In genomic region chrX:73765311-73765710, GRCm38 (mm10) we compare ENCODE assay signal across 8 mouse cellular contexts. TPM values are rescaled to one million over a fixed set of nuclear protein-coding genes. Genes with fewer than 3 reads are reported as not detected.
DNase-seq lines count a peak whose midpoint lies in the region; ATAC-seq and TF ChIP-seq lines count a peak whose summit lies in the region.

No protein-coding gene starts in this region.

- peaks cover 3% of the 10 kb centered on the region; the same call in 1 of the 2 replicates for H3K4me1 ChIP-seq in spleen, adult 2 months (ENCODE audit: control insufficient read depth, insufficient read depth, insufficient read length)
- H3K4me1 ChIP-seq in stomach, postnatal 0 days (replicated peaks; ENCODE audit: control insufficient read depth, insufficient read depth), result no peaks in the 10 kb centered on the region

- H3K36me3 ChIP-seq in spleen, adult 2 months (ENCODE audit: control insufficient read depth, insufficient read depth, low read length), result no peaks in the 10 kb centered on the region
- no peaks in the 10 kb centered on the region for H3K36me3 ChIP-seq in splenic B cell, adult 2 months (ENCODE audit: control insufficient read depth, insufficient read depth, low read length, poor library complexity, severe bottlenecking)
- no peaks in the 10 kb centered on the region for H3K36me3 ChIP-seq in stomach, postnatal 0 days (ENCODE audit: control insufficient read depth, insufficient read depth, low read length)

- no peak overlapping the region for H3K4me2 ChIP-seq in stomach, postnatal 0 days (replicated peaks; ENCODE audit: low read depth)

- TF ChIP-seq POLR2A in spleen, adult 2 months (IDR thresholded peaks at IDR 0.05; ENCODE audit: low read depth, low read length), result no peak

- TF ChIP-seq EP300 in stomach, postnatal 0 days (optimal IDR thresholded peaks at IDR 0.05), result no peak

- ATAC-seq in stomach, postnatal 0 days (ENCODE audit: low FRiP score, low TSS enrichment), result no peak
- no peak for ATAC-seq in erythroid progenitor cell, adult 5-6 weeks (replicated peaks; ENCODE audit: low FRiP score, poor library complexity, severe bottlenecking)

- H3K9me3 ChIP-seq in stomach, postnatal 0 days (ENCODE audit: control insufficient read depth, low read length), result no peaks in the 10 kb centered on the region

- H3K27me3 ChIP-seq in spleen, adult 2 months (ENCODE audit: control insufficient read depth, insufficient read depth, low read length), result no peaks in the 10 kb centered on the region
- no peaks in the 10 kb centered on the region for H3K27me3 ChIP-seq in splenic B cell, adult 2 months (ENCODE audit: control insufficient read depth, insufficient read depth, low read length, poor library complexity, severe bottlenecking)
- H3K27me3 ChIP-seq in stomach, postnatal 0 days (ENCODE audit: control insufficient read depth, insufficient read depth, low read length), result no peaks in the 10 kb centered on the region

- WGBS in spleen, adult 2 months, result 54% methylated on average over 1 of the region's 1 CpGs
- WGBS in stomach, postnatal 0 days, result 44% methylated on average over 1 of the region's 1 CpGs

- intact Hi-C loops in gastrocnemius, postnatal 14 days (cut with DNase I; ENCODE audit: low total_unique reads), result no loop called here
- intact Hi-C loops in left cerebral cortex, postnatal 36 days (cut with DNase I), result no loop called here

- H3K9ac ChIP-seq in stomach, postnatal 0 days (ENCODE audit: low read length), result no peak overlapping the region

- TF ChIP-seq CTCF in spleen, adult 2 months (IDR thresholded peaks at IDR 0.05; ENCODE audit: extremely low read depth, insufficient read depth, insufficient read length, insufficient replicate concordance), result no peak
- TF ChIP-seq CTCF in stomach, postnatal 0 days (IDR thresholded peaks at IDR 0.05; ENCODE audit: low read depth), result no peak

- peak overlapping the region; percentile 62 for H3K27ac ChIP-seq in spleen, adult 2 months (ENCODE audit: insufficient read depth, low read length)
- H3K27ac ChIP-seq in stomach, postnatal 0 days (replicated peaks), result no peak overlapping the region

- no peak overlapping the region for H3K4me3 ChIP-seq in spleen, adult 2 months (ENCODE audit: extremely low read depth, insufficient read depth, insufficient read length)
- H3K4me3 ChIP-seq in stomach, postnatal 0 days (ENCODE audit: low read depth, low read length), result no peak overlapping the region

- DNase-seq in spleen, adult 2 months (ENCODE audit: low read depth in 1 of 2, low spot score in 2 of 2), result no peak
- no peak for DNase-seq in spleen, adult 12 weeks (ENCODE audit: low spot score)
- peak; percentile 54 for DNase-seq in gastrocnemius, postnatal 14 days
- peak; percentile 78 for DNase-seq in kidney, postnatal 14 days
- DNase-seq in splenic B cell, adult 2 months (ENCODE audit: low read depth, low spot score), result peak; percentile 11
- no peak for DNase-seq in stomach, postnatal 0 days (ENCODE audit: low spot score)
- no peak for DNase-seq in left cerebral cortex, postnatal 36 days (ENCODE audit: low spot score in 2 of 2)

RNA-seq across cellular contexts. Expression of gene Plxnb3, which starts 8.4 kb away (rescaled TPM):
- polyA plus RNA-seq in spleen, adult 2 months (2012; rRNA removed), result 0.62 and 1.2 TPM in 2 replicates
- total RNA-seq in gastrocnemius, postnatal 14 days (2021), result 1 to 10 TPM; 1.2 to 1.8 TPM
- 0.30 and 0.36 TPM in 2 replicates for polyA plus RNA-seq in stomach, postnatal 0 days (2015; fragmentation: Nextera tagmentation; extraction: Ambion mirVana)
- not detected in 2 replicates for total RNA-seq in erythroid progenitor cell, adult 5-6 weeks (2015; ENCODE audit: low replicate concordance)
- total RNA-seq in erythroid progenitor cell, adult 5-6 weeks (2017; ENCODE audit: low replicate concordance), result not detected in 2 replicates
- 10 to 100 TPM in 1 of 2 experiments, 1 to 10 TPM in 1; 9.8 to 10.2 TPM for total RNA-seq in left cerebral cortex, postnatal 36 days (2021)

RNA-seq across cellular contexts. Expression of gene Srpk3, which starts 8.9 kb away (rescaled TPM):
- 109 and 119 TPM in 2 replicates for polyA plus RNA-seq in spleen, adult 2 months (2012; rRNA removed)
- total RNA-seq in gastrocnemius, postnatal 14 days (2021), result 10 to 100 TPM; 66.3 to 93.3 TPM
- polyA plus RNA-seq in stomach, postnatal 0 days (2015; fragmentation: Nextera tagmentation; extraction: Ambion mirVana), result 2.2 and 2.6 TPM in 2 replicates
- total RNA-seq in erythroid progenitor cell, adult 5-6 weeks (2015; ENCODE audit: low replicate concordance), result 6.7 TPM in 1 of 2 replicates, not detected in the other
- 1.9 and 2.6 TPM in 2 replicates for total RNA-seq in erythroid progenitor cell, adult 5-6 weeks (2017; ENCODE audit: low replicate concordance)
- 10 to 100 TPM in 1 of 2 experiments, 1 to 10 TPM in 1; 8.2 to 10.4 TPM for total RNA-seq in left cerebral cortex, postnatal 36 days (2021)

RNA-seq across cellular contexts. Expression of gene Idh3g, which starts 21.4 kb away (rescaled TPM):
- 170 TPM in 2 replicates for polyA plus RNA-seq in spleen, adult 2 months (2012; rRNA removed)
- total RNA-seq in gastrocnemius, postnatal 14 days (2021), result 100 to 1,000 TPM; 305 to 363 TPM
- 130 and 133 TPM in 2 replicates for polyA plus RNA-seq in stomach, postnatal 0 days (2015; fragmentation: Nextera tagmentation; extraction: Ambion mirVana)
- total RNA-seq in erythroid progenitor cell, adult 5-6 weeks (2015; ENCODE audit: low replicate concordance), result 135 and 141 TPM in 2 replicates
- total RNA-seq in erythroid progenitor cell, adult 5-6 weeks (2017; ENCODE audit: low replicate concordance), result 68.3 and 80.2 TPM in 2 replicates
- total RNA-seq in left cerebral cortex, postnatal 36 days (2021), result 100 to 1,000 TPM; 179 to 205 TPM

RNA-seq across cellular contexts. Expression of gene Ssr4, which starts 21.5 kb away (rescaled TPM):
- polyA plus RNA-seq in spleen, adult 2 months (2012; rRNA removed), result 138 and 141 TPM in 2 replicates
- total RNA-seq in gastrocnemius, postnatal 14 days (2021), result 10 to 100 TPM; 83.7 to 89.5 TPM
- polyA plus RNA-seq in stomach, postnatal 0 days (2015; fragmentation: Nextera tagmentation; extraction: Ambion mirVana), result 372 and 400 TPM in 2 replicates
- 115 and 124 TPM in 2 replicates for total RNA-seq in erythroid progenitor cell, adult 5-6 weeks (2015; ENCODE audit: low replicate concordance)
- 47.6 and 75.7 TPM in 2 replicates for total RNA-seq in erythroid progenitor cell, adult 5-6 weeks (2017; ENCODE audit: low replicate concordance)
- total RNA-seq in left cerebral cortex, postnatal 36 days (2021), result 10 to 100 TPM; 81.2 to 95.9 TPM

RNA-seq across cellular contexts. Expression of gene Abcd1, which starts 48.9 kb away (rescaled TPM):
- polyA plus RNA-seq in spleen, adult 2 months (2012; rRNA removed), result 45.8 and 51.7 TPM in 2 replicates
- 10 to 100 TPM; 22.2 to 22.9 TPM for total RNA-seq in gastrocnemius, postnatal 14 days (2021)
- polyA plus RNA-seq in stomach, postnatal 0 days (2015; fragmentation: Nextera tagmentation; extraction: Ambion mirVana), result 9.3 and 9.4 TPM in 2 replicates
- 11.5 and 14.7 TPM in 2 replicates for total RNA-seq in erythroid progenitor cell, adult 5-6 weeks (2015; ENCODE audit: low replicate concordance)
- total RNA-seq in erythroid progenitor cell, adult 5-6 weeks (2017; ENCODE audit: low replicate concordance), result 1.7 and 3.8 TPM in 2 replicates
- 10 to 100 TPM; 11.8 to 13.6 TPM for total RNA-seq in left cerebral cortex, postnatal 36 days (2021)

Comparison
In these comparisons a context has a peak if more than half of its experiments do, and no peak if none do; other contexts are left out.
1. DNase-seq: peak in gastrocnemius, postnatal 14 days (single experiment), kidney, postnatal 14 days (single experiment) and splenic B cell, adult 2 months (single experiment); none in spleen, adult 2 months (0 of 2), spleen, adult 12 weeks (single experiment), stomach, postnatal 0 days (single experiment) and left cerebral cortex, postnatal 36 days (0 of 2).
2. RNA of gene Srpk3, which starts 8.9 kb away (total RNA-seq): 66.3 to 93.3 TPM in gastrocnemius, postnatal 14 days; 8.2 to 10.4 TPM in left cerebral cortex, postnatal 36 days and 1.9 to 6.7 TPM in erythroid progenitor cell, adult 5-6 weeks; every median in the first group is over 4 times any median in the second.